Mouse (Mus musculus) testis, adult 2 months (tissue): Measurements from ENCODE around the gene B4galnt3.

Experiments used
- CTCF ChIP-seq: fragments of 200-500 bp; IDR thresholded peaks from 2 replicates; pipeline ENCODE4 v1.5.1; 2012; ENCODE audit warnings: low read depth, mild to moderate bottlenecking, inconsistent platforms, low read length, moderate library complexity; ENCODE audit not compliant: control insufficient read depth, insufficient read depth, insufficient replicate concordance
- POLR2A ChIP-seq: fragments of 200-500 bp; IDR thresholded peaks from 2 replicates; pipeline ENCODE4 v1.6.1; 2012; ENCODE audit warnings: low read depth, mild to moderate bottlenecking, inconsistent platforms, low read length, moderate library complexity; ENCODE audit not compliant: control insufficient read depth

- TF ChIP-seq CTCF (no peak), POLR2A (no peak)
Observed at GRCm38 (mm10) chr6:120232885-120233284, 61.5 kb downstream of the B4galnt3 start.
